ENCODE assay signal across 24 mouse cellular contexts in the genomic region with DNA sequence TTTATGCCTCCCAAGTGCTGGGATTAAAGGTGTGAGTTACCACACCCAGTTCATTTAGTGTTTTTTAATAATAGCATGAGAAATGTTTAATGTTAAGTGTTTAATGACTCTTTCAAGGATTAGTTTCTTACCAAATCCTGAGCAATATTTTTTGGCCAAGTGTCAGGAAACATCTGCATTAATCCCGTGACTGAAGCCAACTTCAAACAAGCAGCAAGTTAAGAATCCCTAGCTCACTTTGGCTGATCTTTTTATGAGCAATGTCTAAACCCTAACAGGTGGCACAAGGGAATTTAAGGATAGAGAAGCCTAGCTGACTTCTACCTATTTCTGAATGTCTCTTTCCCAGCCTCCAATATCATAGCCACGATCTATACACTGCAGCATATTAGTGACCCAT.
DNase-seq lines count a peak whose midpoint lies in the region; ATAC-seq and TF ChIP-seq lines count a peak whose summit lies in the region.
"Had no signal": no experiment of that assay in that cellular context is flagged by ENCODE, and none has a peak within 500 bp of the region (broad histone marks: within the 10 kb centered on the region; RNA-seq: fewer than 3 reads in every experiment).

No protein-coding gene starts in this region.

- no peaks in the 10 kb centered on the region for H3K9me3 ChIP-seq in heart, embryonic 13.5 days
- no peaks in the 10 kb centered on the region for H3K9me3 ChIP-seq in heart, embryonic 10.5 days
- no peaks in the 10 kb centered on the region for H3K9me3 ChIP-seq in heart, postnatal 0 days (replicated peaks; ENCODE audit: control insufficient read depth, low read length)
- no peaks in the 10 kb centered on the region for H3K9me3 ChIP-seq in liver, postnatal 0 days (ENCODE audit: low read length)
- H3K9me3 ChIP-seq: embryonic facial prominence, embryonic 13.5 days; G1E; hindbrain, embryonic 12.5 days; hindbrain, embryonic 15.5 days had no signal

- no peak for DNase-seq in gastrocnemius, adult 2 months
- DNase-seq in gastrocnemius, postnatal 10 days = no peak
- DNase-seq in heart, embryonic 10.5 days (ENCODE audit: low spot score) = no peak
- no peak for DNase-seq in heart, postnatal 0 days (ENCODE audit: low spot score)
- DNase-seq in heart, adult 18-20 months = no peak
- DNase-seq in liver, postnatal 0 days = no peak
- DNase-seq: adrenal gland, adult 2 months; adrenal gland, postnatal 14 days; B cell, adult 2 months; cerebellum, adult 11 months; cerebellum, adult 2 months; cerebellum, adult 9-11 months; cerebellum, postnatal 25 days; forebrain, postnatal 0 days; gastrocnemius, postnatal 36 days; kidney, adult 2 months had no signal

- 63% methylated on average over 2 of the region's 2 CpGs for WGBS in heart, embryonic 13.5 days
- WGBS in heart, embryonic 10.5 days = 73% methylated on average over 2 of the region's 2 CpGs
- WGBS in heart, postnatal 0 days = 46% methylated on average over 2 of the region's 2 CpGs
- 74% methylated on average over 2 of the region's 2 CpGs for WGBS in liver, postnatal 0 days (ENCODE audit: insufficient replicate concordance)

- no peak for TF ChIP-seq EP300 in heart, postnatal 0 days (IDR thresholded peaks at IDR 0.05; ENCODE audit: low read depth)
- no peak for TF ChIP-seq EP300 in liver, postnatal 0 days (IDR thresholded peaks at IDR 0.05; ENCODE audit: low read depth)

- H3K27me3 ChIP-seq in heart, embryonic 13.5 days (replicated peaks) = no peaks in the 10 kb centered on the region
- H3K27me3 ChIP-seq in heart, embryonic 10.5 days (ENCODE audit: insufficient read depth, poor library complexity, severe bottlenecking) = no peaks in the 10 kb centered on the region
- no peaks in the 10 kb centered on the region for H3K27me3 ChIP-seq in heart, postnatal 0 days (ENCODE audit: control insufficient read depth, insufficient read depth, low read length)
- no peaks in the 10 kb centered on the region for H3K27me3 ChIP-seq in liver, postnatal 0 days (ENCODE audit: insufficient read depth, low read length)
- H3K27me3 ChIP-seq: CH12.LX; embryonic facial prominence, embryonic 13.5 days; hindbrain, embryonic 12.5 days; hindbrain, embryonic 15.5 days had no signal

- H3K36me3 ChIP-seq in heart, embryonic 13.5 days = no peaks in the 10 kb centered on the region
- no peaks in the 10 kb centered on the region for H3K36me3 ChIP-seq in heart, embryonic 10.5 days
- no peaks in the 10 kb centered on the region for H3K36me3 ChIP-seq in heart, postnatal 0 days (replicated peaks; ENCODE audit: control insufficient read depth, insufficient read depth, low read length)
- H3K36me3 ChIP-seq in liver, postnatal 0 days (replicated peaks; ENCODE audit: insufficient read depth, low read length) = no peaks in the 10 kb centered on the region
- H3K36me3 ChIP-seq: embryonic facial prominence, embryonic 13.5 days; hindbrain, embryonic 12.5 days; hindbrain, embryonic 15.5 days had no signal

- H3K4me1 ChIP-seq in heart, embryonic 13.5 days = peaks cover 90% of the 10 kb centered on the region
- peaks cover 42% of the 10 kb centered on the region for H3K4me1 ChIP-seq in heart, embryonic 10.5 days
- peaks cover 58% of the 10 kb centered on the region for H3K4me1 ChIP-seq in heart, postnatal 0 days (ENCODE audit: control insufficient read depth, insufficient read depth)
- peaks cover 13% of the 10 kb centered on the region; the same call in 1 of the 2 replicates for H3K4me1 ChIP-seq in liver, postnatal 0 days (ENCODE audit: insufficient read depth)

- intact Hi-C loops in gastrocnemius, adult 2 months (cut with DNase I) = loop anchor here (5.0 kb wide), 2 partner anchors 38 to 58 kb away; no protein-coding TSS in a partner anchor

- TF ChIP-seq CTCF in gastrocnemius, adult 2 months (IDR thresholded peaks at IDR 0.05) = no peak
- TF ChIP-seq CTCF in heart, postnatal 0 days (IDR thresholded peaks at IDR 0.05; ENCODE audit: low read depth) = no peak
- no peak for TF ChIP-seq CTCF in liver, postnatal 0 days (IDR thresholded peaks at IDR 0.05; ENCODE audit: low read depth)

- no peak for ATAC-seq in heart, embryonic 13.5 days (ENCODE audit: extremely low read depth, insufficient number of reproducible peaks, low FRiP score, low TSS enrichment)
- ATAC-seq in heart, postnatal 0 days (ENCODE audit: insufficient read depth, low read depth) = no peak
- ATAC-seq in liver, postnatal 0 days = no peak
- ATAC-seq: forebrain, embryonic 14.5 days; forebrain, postnatal 0 days; intestine, postnatal 0 days had no signal

- no peak overlapping the region for H3K4me3 ChIP-seq in gastrocnemius, adult 2 months
- H3K4me3 ChIP-seq in heart, embryonic 13.5 days = no peak overlapping the region
- H3K4me3 ChIP-seq in heart, embryonic 10.5 days = no peak overlapping the region
- H3K4me3 ChIP-seq in heart, postnatal 0 days (ENCODE audit: low read depth, low read length) = no peak overlapping the region
- H3K4me3 ChIP-seq in liver, postnatal 0 days (ENCODE audit: low read depth, low read length) = no peak overlapping the region
- H3K4me3 ChIP-seq: embryonic facial prominence, embryonic 13.5 days; hindbrain, embryonic 12.5 days; hindbrain, embryonic 15.5 days had no signal

- peak overlapping the region; percentile 43; the same call in 1 of the 2 replicates for H3K27ac ChIP-seq in gastrocnemius, adult 2 months
- H3K27ac ChIP-seq in heart, embryonic 13.5 days (replicated peaks) = peak overlapping the region; percentile 51
- H3K27ac ChIP-seq in heart, embryonic 10.5 days = no peak overlapping the region
- H3K27ac ChIP-seq in heart, postnatal 0 days (ENCODE audit: low read depth) = peak overlapping the region; percentile 7; the same call in 1 of the 2 replicates
- no peak overlapping the region for H3K27ac ChIP-seq in liver, postnatal 0 days (ENCODE audit: low read depth)
- H3K27ac ChIP-seq: embryonic facial prominence, embryonic 13.5 days; hindbrain, embryonic 12.5 days; hindbrain, embryonic 15.5 days had no signal

- no peak overlapping the region for H3K9ac ChIP-seq in heart, embryonic 13.5 days
- H3K9ac ChIP-seq in heart, postnatal 0 days (replicated peaks; ENCODE audit: low read depth, low read length) = no peak overlapping the region
- H3K9ac ChIP-seq in liver, postnatal 0 days (replicated peaks) = no peak overlapping the region
- H3K9ac ChIP-seq: embryonic facial prominence, embryonic 13.5 days; forebrain, postnatal 0 days; hindbrain, embryonic 12.5 days; hindbrain, embryonic 15.5 days had no signal

- H3K4me2 ChIP-seq in heart, embryonic 13.5 days = no peak overlapping the region
- no peak overlapping the region for H3K4me2 ChIP-seq in heart, postnatal 0 days (ENCODE audit: low read depth, low read length)
- H3K4me2 ChIP-seq in liver, postnatal 0 days (ENCODE audit: low read depth, low read length) = no peak overlapping the region
- H3K4me2 ChIP-seq: embryonic facial prominence, embryonic 13.5 days; hindbrain, embryonic 12.5 days; hindbrain, embryonic 15.5 days had no signal

Comparison
In these comparisons a context has a peak if more than half of its experiments do, and no peak if none do; other contexts are left out.
1. H3K27ac ChIP-seq: peak in gastrocnemius, adult 2 months (single experiment), heart, embryonic 13.5 days (single experiment) and heart, postnatal 0 days (single experiment); none in heart, embryonic 10.5 days (single experiment) and liver, postnatal 0 days (single experiment).